Mouse (Mus musculus) macrophage (primary cell): ENCODE results near the gene Rpap3. TPM values are rescaled to one million over a fixed set of nuclear protein-coding genes. Genes with fewer than 3 reads are reported as not detected.

Source experiments
- H3K27ac ChIP-seq: fragments of 350-480 bp; formaldehyde crosslinking; 2 replicates; pipeline ENCODE4 v1.9.0; 2021
- H3K36me3 ChIP-seq: fragments of 350-480 bp; formaldehyde crosslinking; 2 replicates; pipeline ENCODE4 v1.9.0; 2021; ENCODE audit errors: inconsistent target
- H3K4me3 ChIP-seq: fragments of 350-480 bp; formaldehyde crosslinking; 2 replicates; pipeline ENCODE4 v1.9.0; 2021; ENCODE audit errors: inconsistent target
- H3K79me2 ChIP-seq: fragments of 350-480 bp; formaldehyde crosslinking; 2 replicates; pipeline ENCODE4 v1.9.0; 2021; ENCODE audit errors: inconsistent target
- WGBS: methylation state at CpG from one replicate; pipeline ENCODE4 v1.1.7; 2026; ENCODE audit warnings: inconsistent platforms; ENCODE audit not compliant: missing documents; 5-methylcytosine and 5-hydroxymethylcytosine counted together
- polyA plus RNA-seq: library from polyadenylated mRNA; stranded (reverse); fragments of 250-400 nt; gene quantifications from 3 replicates; pipeline ENCODE4 v1.2.4, GENCODE M21; 2018; ENCODE audit warnings: inconsistent platforms

Gene Rpap3
- polyA plus RNA-seq, 1 experiment from 2014 or later, result 9.6 TPM

- Histone ChIP-seq H3K4me3 (no peak overlapping the region), H3K27ac (no peak overlapping the region), H3K36me3 (no peaks in the 10 kb centered on the region), H3K79me2 (no peaks in the 10 kb centered on the region)
- WGBS, result 78% methylated on average over 25 of the region's 25 CpGs
These were observed 39.7 kb downstream of the Rpap3 start for GRCm38 (mm10) chr15:97665770-97666456.

- no peaks in the 10 kb centered on the region for H3K36me3 ChIP-seq
- H3K4me3 ChIP-seq, result no peak overlapping the region
- 50% methylated on average over 16 of the region's 16 CpGs for WGBS
- no peaks in the 10 kb centered on the region for H3K79me2 ChIP-seq
- no peak overlapping the region for H3K27ac ChIP-seq
These were observed 40.5 kb downstream of the Rpap3 start for GRCm38 (mm10) chr15:97664981-97665668.

GRCm38 (mm10) chr15:97663750-97664406, 41.7 kb downstream of the Rpap3 start:
- 3% methylated on average over 19 of the region's 19 CpGs for WGBS
- no peaks in the 10 kb centered on the region for H3K36me3 ChIP-seq
- H3K27ac ChIP-seq, result 0 out of 2 replicates have a peak overlapping the region, but pooled peaks have one; percentile 7
- H3K4me3 ChIP-seq, result peak overlapping the region; percentile 49
- no peaks in the 10 kb centered on the region for H3K79me2 ChIP-seq

GRCm38 (mm10) chr15:97658755-97659116, 46.9 kb downstream of the Rpap3 start:
- WGBS, result 60% methylated on average over 8 of the region's 8 CpGs
- Histone ChIP-seq H3K79me2 (no peaks in the 10 kb centered on the region), H3K36me3 (no peaks in the 10 kb centered on the region), H3K4me3 (no peak overlapping the region), H3K27ac (no peak overlapping the region)

- 84% methylated on average over 26 of the region's 26 CpGs for WGBS
- Histone ChIP-seq H3K79me2 (no peaks in the 10 kb centered on the region), H3K27ac (no peak overlapping the region), H3K36me3 (no peaks in the 10 kb centered on the region), H3K4me3 (no peak overlapping the region)
These were observed 47.5 kb downstream of the Rpap3 start for GRCm38 (mm10) chr15:97657856-97658754.

- Histone ChIP-seq H3K4me3 (no peak overlapping the region), H3K79me2 (no peaks in the 10 kb centered on the region), H3K36me3 (no peaks in the 10 kb centered on the region), H3K27ac (no peak overlapping the region)
- WGBS, result 93% methylated on average over 14 of the region's 14 CpGs
These were observed 48.2 kb downstream of the Rpap3 start for GRCm38 (mm10) chr15:97657420-97657819.

GRCm38 (mm10) chr15:97649726-97650125, 55.9 kb downstream of the Rpap3 start:
- no peaks in the 10 kb centered on the region for H3K79me2 ChIP-seq
- WGBS, result 85% methylated on average over 4 of the region's 4 CpGs
- no peak overlapping the region for H3K4me3 ChIP-seq
- no peak overlapping the region for H3K27ac ChIP-seq
- H3K36me3 ChIP-seq, result no peaks in the 10 kb centered on the region

GRCm38 (mm10) chr15:97648176-97648575, 57.4 kb downstream of the Rpap3 start:
- 85% methylated on average over 15 of the region's 18 CpGs for WGBS
- Histone ChIP-seq H3K4me3 (no peak overlapping the region), H3K79me2 (no peaks in the 10 kb centered on the region), H3K36me3 (no peaks in the 10 kb centered on the region), H3K27ac (no peak overlapping the region)

- no peak overlapping the region for H3K27ac ChIP-seq
- WGBS, result 80% methylated on average over 6 of the region's 7 CpGs
- no peaks in the 10 kb centered on the region for H3K36me3 ChIP-seq
- no peak overlapping the region for H3K4me3 ChIP-seq
- no peaks in the 10 kb centered on the region for H3K79me2 ChIP-seq
These were observed 59.2 kb downstream of the Rpap3 start for GRCm38 (mm10) chr15:97646426-97646825.

- WGBS, result 84% methylated on average over 4 of the region's 4 CpGs
- no peak overlapping the region for H3K27ac ChIP-seq
- no peaks in the 10 kb centered on the region for H3K79me2 ChIP-seq
- no peaks in the 10 kb centered on the region for H3K36me3 ChIP-seq
- no peak overlapping the region for H3K4me3 ChIP-seq
These were observed 61.6 kb downstream of the Rpap3 start for GRCm38 (mm10) chr15:97643986-97644385.

Other genes with a start within 250 kb of the Rpap3 start
- 0.66 to 0.98 TPM in 2 of 3 replicates, not detected in the other for gene Endou, start 25.5 kb upstream of the Rpap3 start, polyA plus RNA-seq
- gene Rapgef3, start 62.1 kb upstream of the Rpap3 start, polyA plus RNA-seq, result 5.0 to 10.9 TPM (median 10.2 TPM) in 3 replicates
- 221 to 258 TPM (median 233 TPM) in 3 replicates for gene Slc48a1, start 72.7 kb upstream of the Rpap3 start, polyA plus RNA-seq
- gene Hdac7, start 138.7 kb upstream of the Rpap3 start, polyA plus RNA-seq, result 2.1 to 3.4 TPM (median 2.6 TPM) in 3 replicates
- gene Vdr, start 204.8 kb upstream of the Rpap3 start, polyA plus RNA-seq, result 0.11 to 0.61 TPM (median 0.16 TPM) in 3 replicates